Mouse (Mus musculus): ENCODE data around the gene Mga. TPM values are rescaled to one million over a fixed set of nuclear protein-coding genes. Genes with fewer than 3 reads are reported as not detected.
A peak's percentile ranks its signal among the peaks of the same experiment; 100 is the strongest.

Mga gene
- polyA plus RNA-seq, 1 experiment, result 14.7 TPM

DNA sequence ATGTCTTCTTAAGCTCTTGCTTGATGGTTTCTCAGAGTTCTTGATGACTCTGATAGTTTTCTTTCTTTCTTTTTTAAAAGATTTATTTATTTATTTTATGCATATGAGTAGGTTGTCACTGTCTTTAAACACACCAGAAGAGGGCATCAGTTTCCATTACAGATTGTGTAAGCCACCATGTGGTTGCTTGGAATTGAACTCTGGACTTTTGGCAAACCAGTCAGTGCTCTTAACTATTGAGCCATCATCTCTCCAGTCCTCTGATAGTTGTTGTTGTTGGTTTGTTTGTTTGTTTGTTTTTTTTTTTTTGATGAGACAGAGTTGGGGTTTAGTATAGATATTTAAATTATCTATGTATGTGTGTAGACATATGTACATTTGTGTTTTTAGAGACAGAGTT lies 21.0 kb upstream of the Mga start:
- Histone ChIP-seq H3K4me3 (ENCODE audit: insufficient read depth, low read depth, low read length) (no peak overlapping the region), H3K36me3 (ENCODE audit: control insufficient read depth, insufficient read depth, low read length) (no peaks in the 10 kb centered on the region), H3K27me3 (replicated peaks; ENCODE audit: control insufficient read depth, insufficient read depth, low read length) (no peaks in the 10 kb centered on the region), H3K27ac (ENCODE audit: insufficient read depth, low read depth, low read length) (no peak overlapping the region), H3K4me1 (ENCODE audit: control insufficient read depth, insufficient read depth, low read length) (no peaks in the 10 kb centered on the region)
- DNase-seq, result peak; percentile 28
- TF ChIP-seq POLR2A (IDR thresholded peaks at IDR 0.05; ENCODE audit: low read depth, low read length) (no peak), CTCF (conservative IDR thresholded peaks at IDR 0.05; ENCODE audit: insufficient read depth, insufficient read length, low read depth, low read length) (no peak)

DNA sequence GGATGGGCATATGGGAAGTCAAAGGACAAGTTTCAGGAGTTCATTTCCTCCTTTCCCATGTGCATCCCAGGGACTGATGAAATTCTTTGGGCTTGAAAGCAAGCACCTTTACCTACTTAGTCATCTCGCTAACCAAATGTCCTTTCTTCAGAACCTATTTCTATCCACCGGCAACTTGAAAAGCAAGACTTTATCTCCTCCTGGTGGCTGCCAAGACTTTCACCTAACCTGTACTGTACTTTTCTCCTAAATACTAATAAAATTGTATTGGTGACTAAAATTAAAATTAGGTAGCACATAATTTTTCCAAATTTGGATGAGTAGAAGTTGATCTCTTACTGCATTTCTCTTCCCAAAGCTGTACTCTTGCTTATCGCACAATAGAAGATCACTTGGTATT lies 9.8 kb upstream of the Mga start:
- TF ChIP-seq POLR2A (IDR thresholded peaks at IDR 0.05; ENCODE audit: low read depth, low read length), result no peak
- TF ChIP-seq CTCF (conservative IDR thresholded peaks at IDR 0.05; ENCODE audit: insufficient read depth, insufficient read length, low read depth, low read length), result no peak
- no peak for DNase-seq
- Histone ChIP-seq H3K4me3 (ENCODE audit: insufficient read depth, low read depth, low read length) (no peak overlapping the region), H3K4me1 (ENCODE audit: control insufficient read depth, insufficient read depth, low read length) (no peaks in the 10 kb centered on the region), H3K27me3 (replicated peaks; ENCODE audit: control insufficient read depth, insufficient read depth, low read length) (no peaks in the 10 kb centered on the region), H3K27ac (ENCODE audit: insufficient read depth, low read depth, low read length) (no peak overlapping the region), H3K36me3 (ENCODE audit: control insufficient read depth, insufficient read depth, low read length) (no peaks in the 10 kb centered on the region)
- 87% methylated on average over 3 of the region's 3 CpGs for WGBS

- 25% methylated on average over 19 of the region's 19 CpGs for WGBS
- DNase-seq, result peak; percentile 5
- no peaks in the 10 kb centered on the region for H3K27me3 ChIP-seq (replicated peaks; ENCODE audit: control insufficient read depth, insufficient read depth, low read length)
These were observed 407 bp upstream of the Mga start for GRCm38 (mm10) chr2:119896553-119897089.

DNA sequence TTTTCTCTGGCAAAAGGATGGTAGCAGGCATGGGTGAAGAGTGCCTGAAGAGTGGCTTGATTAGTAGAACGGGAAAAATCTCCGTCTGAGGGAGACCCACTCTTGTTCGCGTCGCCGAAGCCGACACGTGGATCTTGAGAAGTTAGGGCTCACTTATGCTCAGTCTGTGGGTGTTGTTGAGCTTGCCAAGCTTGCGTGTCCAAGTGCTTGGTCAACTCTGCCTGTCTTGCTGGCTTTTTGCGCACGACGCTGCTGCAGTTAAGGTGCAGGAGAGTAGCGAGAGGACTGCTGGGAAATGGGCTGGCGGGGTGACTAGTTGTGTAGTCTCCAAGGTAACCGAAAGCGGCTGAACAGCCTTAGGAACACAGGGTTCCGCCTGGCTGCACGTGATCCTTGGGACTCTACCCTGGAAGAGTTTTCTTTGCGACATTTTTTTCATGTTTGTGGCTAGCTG lies 1.1 kb downstream of the Mga start:
- WGBS, result 2% methylated on average over 19 of the region's 19 CpGs
- TF ChIP-seq CTCF (conservative IDR thresholded peaks at IDR 0.05; ENCODE audit: insufficient read depth, insufficient read length, low read depth, low read length) (no peak), POLR2A (IDR thresholded peaks at IDR 0.05; ENCODE audit: low read depth, low read length) (peak; percentile 22)
- Histone ChIP-seq H3K4me1 (ENCODE audit: control insufficient read depth, insufficient read depth, low read length) (peaks cover 7% of the 10 kb centered on the region; the same call in 1 of the 2 replicates), H3K36me3 (ENCODE audit: control insufficient read depth, insufficient read depth, low read length) (no peaks in the 10 kb centered on the region; the same call in 1 of the 2 replicates), H3K27ac (ENCODE audit: insufficient read depth, low read depth, low read length) (no peak overlapping the region), H3K27me3 (replicated peaks; ENCODE audit: control insufficient read depth, insufficient read depth, low read length) (no peaks in the 10 kb centered on the region), H3K4me3 (ENCODE audit: insufficient read depth, low read depth, low read length) (peak overlapping the region; percentile 33)
- peak; percentile 94 for DNase-seq

More at GRCm38 (mm10) chr2:119896553-119897089, 407 bp upstream of the Mga start:
- Histone ChIP-seq H3K4me3 (ENCODE audit: insufficient read depth, low read depth, low read length) (peak overlapping the region; percentile 50), H3K4me1 (ENCODE audit: control insufficient read depth, insufficient read depth, low read length) (peaks cover 7% of the 10 kb centered on the region; the same call in 1 of the 2 replicates), H3K27ac (ENCODE audit: insufficient read depth, low read depth, low read length) (peak overlapping the region; percentile 63; the same call in 1 of the 2 replicates), H3K36me3 (ENCODE audit: control insufficient read depth, insufficient read depth, low read length) (no peaks in the 10 kb centered on the region)
- TF ChIP-seq CTCF (conservative IDR thresholded peaks at IDR 0.05; ENCODE audit: insufficient read depth, insufficient read length, low read depth, low read length), result no peak
- TF ChIP-seq POLR2A (IDR thresholded peaks at IDR 0.05; ENCODE audit: low read depth, low read length), result peak; percentile 0

DNA sequence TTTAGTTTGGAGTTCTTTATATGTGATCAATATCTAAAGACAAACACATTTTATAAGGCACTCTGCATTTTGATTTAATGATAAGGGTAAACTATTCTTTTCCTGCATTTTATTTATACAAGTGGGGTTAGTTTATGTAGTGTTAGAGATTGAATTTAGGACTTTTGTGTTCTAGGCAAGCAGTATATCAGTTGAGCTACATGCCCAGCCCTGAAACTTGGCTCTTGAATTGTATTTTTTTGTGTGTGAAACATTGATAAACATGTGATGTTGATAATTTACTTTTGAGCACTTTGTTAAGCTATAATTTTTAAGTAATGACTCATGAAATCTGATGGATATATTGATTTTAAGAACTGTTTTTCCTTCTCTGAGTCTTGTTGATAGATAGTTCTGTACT lies 19.0 kb downstream of the Mga start:
- H3K4me1 ChIP-seq (ENCODE audit: control insufficient read depth, insufficient read depth, low read length), result peaks cover 3% of the 10 kb centered on the region; the same call in 1 of the 2 replicates
- H3K27me3 ChIP-seq (replicated peaks; ENCODE audit: control insufficient read depth, insufficient read depth, low read length), result no peaks in the 10 kb centered on the region
- no peaks in the 10 kb centered on the region; the same call in 1 of the 2 replicates for H3K36me3 ChIP-seq (ENCODE audit: control insufficient read depth, insufficient read depth, low read length)
- H3K4me3 ChIP-seq (ENCODE audit: insufficient read depth, low read depth, low read length), result no peak overlapping the region
- TF ChIP-seq POLR2A (IDR thresholded peaks at IDR 0.05; ENCODE audit: low read depth, low read length) (no peak), CTCF (conservative IDR thresholded peaks at IDR 0.05; ENCODE audit: insufficient read depth, insufficient read length, low read depth, low read length) (no peak)
- DNase-seq, result no peak
- no peak overlapping the region for H3K27ac ChIP-seq (ENCODE audit: insufficient read depth, low read depth, low read length)

GRCm38 (mm10) chr2:119917631-119918369 lies 20.8 kb downstream of the Mga start:
- Histone ChIP-seq H3K36me3 (ENCODE audit: control insufficient read depth, insufficient read depth, low read length) (no peaks in the 10 kb centered on the region; the same call in 1 of the 2 replicates), H3K27me3 (replicated peaks; ENCODE audit: control insufficient read depth, insufficient read depth, low read length) (no peaks in the 10 kb centered on the region), H3K27ac (ENCODE audit: insufficient read depth, low read depth, low read length) (no peak overlapping the region), H3K4me3 (ENCODE audit: insufficient read depth, low read depth, low read length) (no peak overlapping the region), H3K4me1 (ENCODE audit: control insufficient read depth, insufficient read depth, low read length) (peaks cover 3% of the 10 kb centered on the region; the same call in 1 of the 2 replicates)
- no peak for DNase-seq
- WGBS, result 41% methylated on average over 1 of the region's 1 CpGs
- TF ChIP-seq POLR2A (IDR thresholded peaks at IDR 0.05; ENCODE audit: low read depth, low read length) (no peak), CTCF (conservative IDR thresholded peaks at IDR 0.05; ENCODE audit: insufficient read depth, insufficient read length, low read depth, low read length) (no peak)

DNA sequence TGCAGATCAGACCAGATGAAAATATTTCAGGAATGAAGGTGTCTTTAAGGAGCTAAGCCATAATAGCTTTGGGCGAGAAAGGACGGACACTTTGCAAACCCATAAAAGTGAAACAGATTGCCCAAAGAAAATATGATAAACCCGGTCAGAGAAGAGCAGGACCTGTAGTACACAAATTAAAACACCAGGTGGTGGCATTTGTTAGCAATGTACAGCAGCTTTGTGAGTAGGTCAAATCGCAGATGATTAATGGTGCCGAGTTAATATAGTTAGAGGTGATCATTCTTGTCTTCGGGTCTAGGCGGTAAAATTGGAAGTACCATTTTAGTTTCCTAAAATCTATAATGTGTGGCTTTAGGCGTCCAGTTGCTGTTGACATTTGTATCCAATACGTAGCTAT lies 73.5 kb downstream of the Mga start:
- Histone ChIP-seq H3K36me3 (ENCODE audit: control insufficient read depth, insufficient read depth, low read length) (no peaks in the 10 kb centered on the region), H3K27ac (ENCODE audit: insufficient read depth, low read depth, low read length) (no peak overlapping the region), H3K4me1 (ENCODE audit: control insufficient read depth, insufficient read depth, low read length) (no peaks in the 10 kb centered on the region; the same call in 1 of the 2 replicates), H3K4me3 (ENCODE audit: insufficient read depth, low read depth, low read length) (no peak overlapping the region), H3K27me3 (replicated peaks; ENCODE audit: control insufficient read depth, insufficient read depth, low read length) (no peaks in the 10 kb centered on the region)
- 15% methylated on average over 9 of the region's 9 CpGs for WGBS
- DNase-seq, result peak; percentile 82
- TF ChIP-seq POLR2A (IDR thresholded peaks at IDR 0.05; ENCODE audit: low read depth, low read length) (no peak), CTCF (conservative IDR thresholded peaks at IDR 0.05; ENCODE audit: insufficient read depth, insufficient read length, low read depth, low read length) (0 out of 2 replicates have a peak, but pooled peaks have one; percentile 21)
